Mouse (Mus musculus) heart, embryonic 16.5 days (tissue): ENCODE results near the gene Trem2. TPM values are rescaled to one million over a fixed set of nuclear protein-coding genes. Genes with fewer than 3 reads are reported as not detected.

ENCODE experiments used
- ATAC-seq: fragments of 200-750 bp; cut with Nextera tagmentation; replicated peaks from 2 replicates; pipeline ENCODE4 v1.8.0; 2017; ENCODE audit warnings: moderate number of reproducible peaks; ENCODE audit not compliant: insufficient read depth, low FRiP score; ENCODE audit errors: extremely low read depth
- H3K27ac ChIP-seq: fragments of 300-500 bp; sonication (generic); 2 replicates; pipeline ENCODE4 v1.5.1; 2014; ENCODE audit warnings: mild to moderate bottlenecking, low read length, control low read depth, moderate library complexity
- H3K27me3 ChIP-seq: fragments of 300-500 bp; sonication (generic); 2 replicates; pipeline ENCODE4 v1.6.1; 2014; ENCODE audit warnings: low read length, mixed read lengths; ENCODE audit not compliant: control insufficient read depth, insufficient read depth
- H3K36me3 ChIP-seq: fragments of 300-500 bp; sonication (generic); 2 replicates; pipeline ENCODE4 v1.6.1; 2014; ENCODE audit not compliant: control insufficient read depth, insufficient read depth
- H3K4me1 ChIP-seq: fragments of 300-500 bp; sonication (generic); 2 replicates; pipeline ENCODE4 v1.6.1; 2014; ENCODE audit warnings: low read length, mixed read lengths; ENCODE audit not compliant: control insufficient read depth, insufficient read depth
- H3K4me2 ChIP-seq: fragments of 300-500 bp; sonication (generic); 2 replicates; pipeline ENCODE4 v1.6.1; 2014; ENCODE audit warnings: low read depth, mild to moderate bottlenecking, control low read depth, low read length
- H3K4me3 ChIP-seq: fragments of 300-500 bp; sonication (generic); 2 replicates; pipeline ENCODE4 v1.5.1; 2014; ENCODE audit warnings: mild to moderate bottlenecking, control low read depth, low read length
- H3K9ac ChIP-seq: fragments of 300-500 bp; sonication (generic); 2 replicates; pipeline ENCODE4 v1.6.1; 2014; ENCODE audit warnings: low read length, control low read depth
- H3K9me3 ChIP-seq: fragments of 300-500 bp; sonication (generic); replicated peaks from 2 replicates; pipeline ENCODE4 v1.6.1; 2016; ENCODE audit warnings: low read length; ENCODE audit not compliant: control insufficient read depth
- WGBS: fragments of 180-500 bp; shearing (Covaris S2); extraction: QIAGEN DNeasy Blood & Tissue Kit; methylation state at CpG from one replicate; pipeline ENCODE4 v1.1.7; 2014; 5-methylcytosine and 5-hydroxymethylcytosine counted together
- polyA plus RNA-seq: library from polyadenylated mRNA; unstranded; fragments of >200 nt; fragmentation: Nextera tagmentation; extraction: Ambion mirVana; gene quantifications from 2 replicates; pipeline ENCODE4 v1.2.1, GENCODE M21; 2015

Gene Trem2
- polyA plus RNA-seq, 1 experiment from 2014 or later: 2.3 TPM

DNA sequence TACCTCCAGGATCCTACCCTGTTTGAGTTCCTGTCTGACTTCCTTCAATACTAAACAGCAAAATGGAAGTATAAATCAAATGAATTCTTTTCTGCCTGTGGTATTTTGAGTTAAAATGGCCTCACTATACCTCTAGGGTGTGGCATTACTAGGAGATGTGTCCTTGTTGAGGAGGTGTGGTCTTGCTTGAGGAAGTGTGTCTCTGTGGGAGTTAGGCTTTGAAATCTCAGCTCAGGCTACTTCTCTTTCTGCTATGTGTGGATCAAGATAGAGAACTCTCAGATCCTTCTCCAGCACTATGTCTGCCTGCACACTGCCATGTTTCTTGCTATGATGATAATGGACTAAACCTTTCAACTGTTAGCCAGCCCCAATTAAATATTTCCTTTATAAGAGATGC is 32.8 kb downstream of the Trem2 start:
- Histone ChIP-seq H3K4me2 (no peak overlapping the region), H3K27ac (no peak overlapping the region), H3K9ac (no peak overlapping the region), H3K4me1 (no peaks in the 10 kb centered on the region), H3K27me3 (no peaks in the 10 kb centered on the region), H3K4me3 (no peak overlapping the region), H3K9me3 (no peaks in the 10 kb centered on the region), H3K36me3 (no peaks in the 10 kb centered on the region)
- no peak for ATAC-seq

- no peak overlapping the region for H3K9ac ChIP-seq
- no peaks in the 10 kb centered on the region for H3K9me3 ChIP-seq
- H3K27me3 ChIP-seq: no peaks in the 10 kb centered on the region
- 74% methylated on average over 2 of the region's 2 CpGs for WGBS
- H3K27ac ChIP-seq: no peak overlapping the region
- H3K4me2 ChIP-seq: no peak overlapping the region
- H3K36me3 ChIP-seq: peaks cover 40% of the 10 kb centered on the region
- H3K4me1 ChIP-seq: no peaks in the 10 kb centered on the region
- H3K4me3 ChIP-seq: no peak overlapping the region
- ATAC-seq: no peak
Observed at GRCm38 (mm10) chr17:48385786-48386461, 39.7 kb downstream of the Trem2 start.

DNA sequence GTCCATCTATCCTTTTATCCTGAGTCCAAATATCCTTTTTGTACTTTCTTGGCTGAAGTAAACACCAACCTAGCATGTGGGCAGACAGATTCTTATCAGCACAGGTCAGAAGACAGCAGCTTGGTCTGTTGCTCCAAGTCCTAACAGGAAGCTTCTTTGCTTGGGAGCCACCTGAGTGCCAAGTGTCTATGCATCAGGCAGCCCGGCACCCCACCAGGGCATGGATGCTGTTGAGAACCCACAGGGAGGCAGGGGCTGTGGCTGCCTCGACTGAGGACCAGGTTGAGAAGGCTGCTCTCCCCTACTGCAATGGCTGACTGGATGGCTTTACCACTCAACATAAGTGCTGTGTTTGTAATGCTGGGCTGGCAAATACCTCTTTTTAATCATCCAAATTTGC is 42.5 kb downstream of the Trem2 start:
- Histone ChIP-seq H3K27me3 (no peaks in the 10 kb centered on the region), H3K36me3 (peaks cover 67% of the 10 kb centered on the region), H3K9me3 (no peaks in the 10 kb centered on the region), H3K27ac (no peak overlapping the region), H3K4me3 (no peak overlapping the region), H3K4me1 (no peaks in the 10 kb centered on the region), H3K9ac (no peak overlapping the region), H3K4me2 (no peak overlapping the region)
- WGBS: 74% methylated on average over 2 of the region's 2 CpGs
- ATAC-seq: no peak

DNA sequence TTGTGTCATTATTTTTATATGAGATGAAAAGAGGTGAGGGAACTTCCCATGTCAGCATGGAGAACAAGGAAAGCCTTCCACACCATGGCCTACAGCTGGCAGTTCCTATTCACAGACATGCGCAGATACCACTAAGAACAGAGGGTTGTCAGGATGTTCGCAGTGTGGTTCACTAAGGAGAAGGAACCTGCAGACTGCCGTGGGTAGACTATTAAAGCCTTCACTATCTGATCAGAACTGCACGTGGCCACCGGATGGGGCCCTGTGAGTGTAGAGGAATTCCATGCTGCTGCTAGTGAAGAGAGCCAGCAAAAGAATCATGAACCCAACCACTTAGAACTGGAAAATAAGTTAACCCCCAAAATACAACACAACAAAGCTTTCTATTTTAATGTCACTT is 43.2 kb downstream of the Trem2 start:
- 68% methylated on average over 5 of the region's 5 CpGs for WGBS
- no peak overlapping the region for H3K27ac ChIP-seq
- no peaks in the 10 kb centered on the region for H3K9me3 ChIP-seq
- H3K4me1 ChIP-seq: no peaks in the 10 kb centered on the region
- no peak for ATAC-seq
- no peak overlapping the region for H3K4me3 ChIP-seq
- H3K36me3 ChIP-seq: peaks cover 74% of the 10 kb centered on the region
- no peaks in the 10 kb centered on the region for H3K27me3 ChIP-seq
- H3K4me2 ChIP-seq: no peak overlapping the region
- no peak overlapping the region for H3K9ac ChIP-seq

DNA sequence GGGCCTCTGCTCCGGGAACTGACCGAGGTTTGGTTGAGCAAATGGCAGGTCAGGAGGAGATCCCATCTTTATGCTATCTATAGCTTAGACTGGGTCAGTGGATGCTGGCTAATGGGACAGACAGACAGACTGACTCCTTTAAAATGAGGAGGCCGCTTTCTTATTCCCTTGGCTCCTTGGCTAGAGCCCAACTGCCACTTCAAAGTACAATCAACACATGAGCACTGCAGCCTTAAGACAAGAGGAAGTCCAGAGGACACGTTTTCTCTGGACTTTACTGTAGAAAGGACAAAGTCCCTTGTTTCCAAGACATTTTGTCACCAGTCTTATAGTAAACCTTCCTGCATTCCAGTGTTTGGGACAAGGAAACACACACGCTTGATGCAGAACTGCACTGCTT is 45.2 kb downstream of the Trem2 start:
- Histone ChIP-seq H3K9ac (no peak overlapping the region), H3K4me1 (no peaks in the 10 kb centered on the region), H3K4me2 (no peak overlapping the region), H3K4me3 (no peak overlapping the region), H3K27me3 (no peaks in the 10 kb centered on the region), H3K9me3 (no peaks in the 10 kb centered on the region), H3K27ac (no peak overlapping the region), H3K36me3 (peaks cover 88% of the 10 kb centered on the region)
- WGBS: 84% methylated on average over 5 of the region's 5 CpGs
- ATAC-seq: no peak

- no peak overlapping the region for H3K27ac ChIP-seq
- no peak overlapping the region for H3K4me3 ChIP-seq
- H3K4me2 ChIP-seq: no peak overlapping the region
- H3K9ac ChIP-seq: no peak overlapping the region
- H3K27me3 ChIP-seq: no peaks in the 10 kb centered on the region
- ATAC-seq: no peak
- WGBS: 93% methylated on average over 3 of the region's 3 CpGs
- H3K36me3 ChIP-seq: peaks cover 82% of the 10 kb centered on the region
- H3K4me1 ChIP-seq: no peaks in the 10 kb centered on the region
- no peaks in the 10 kb centered on the region for H3K9me3 ChIP-seq
Observed at GRCm38 (mm10) chr17:48392616-48393015, 46.4 kb downstream of the Trem2 start.

DNA sequence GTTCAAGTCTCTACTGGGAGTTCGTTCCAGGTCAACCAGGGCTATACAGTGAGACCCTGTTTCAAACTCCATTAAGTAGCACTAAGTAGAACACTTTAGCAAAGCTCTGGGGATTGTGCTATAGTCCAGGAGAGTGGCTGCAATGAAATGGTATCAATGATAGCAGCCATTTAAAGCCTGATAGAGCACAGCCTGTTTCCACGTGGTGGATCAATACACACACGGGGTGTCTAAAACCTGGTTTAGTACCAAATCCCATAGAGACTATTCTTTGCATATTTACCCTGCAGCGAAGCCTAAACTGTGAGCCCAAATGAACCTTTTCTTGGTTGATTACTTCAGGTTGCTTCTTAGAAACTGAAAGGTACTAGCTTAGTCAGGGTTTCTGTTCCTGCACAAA is 55.5 kb downstream of the Trem2 start:
- Histone ChIP-seq H3K4me2 (no peak overlapping the region), H3K36me3 (peaks cover 16% of the 10 kb centered on the region), H3K27ac (no peak overlapping the region), H3K4me1 (peaks cover 11% of the 10 kb centered on the region), H3K9ac (no peak overlapping the region), H3K4me3 (no peak overlapping the region), H3K27me3 (no peaks in the 10 kb centered on the region), H3K9me3 (no peaks in the 10 kb centered on the region)
- 87% methylated on average over 4 of the region's 4 CpGs for WGBS
- no peak for ATAC-seq

- H3K4me1 ChIP-seq: peaks cover 19% of the 10 kb centered on the region
- 92% methylated on average over 3 of the region's 3 CpGs for WGBS
Observed at GRCm38 (mm10) chr17:48402751-48403150, 56.5 kb downstream of the Trem2 start.

More at GRCm38 (mm10) chr17:48402751-48403150, 56.5 kb downstream of the Trem2 start:
- H3K9me3 ChIP-seq: no peaks in the 10 kb centered on the region
- no peaks in the 10 kb centered on the region for H3K27me3 ChIP-seq
- ATAC-seq: no peak
- no peak overlapping the region for H3K27ac ChIP-seq
- no peak overlapping the region for H3K4me2 ChIP-seq
- peaks cover 16% of the 10 kb centered on the region for H3K36me3 ChIP-seq
- H3K4me3 ChIP-seq: no peak overlapping the region
- H3K9ac ChIP-seq: no peak overlapping the region
